ENCODE assay signal across 28 mouse cellular contexts in the genomic region with DNA sequence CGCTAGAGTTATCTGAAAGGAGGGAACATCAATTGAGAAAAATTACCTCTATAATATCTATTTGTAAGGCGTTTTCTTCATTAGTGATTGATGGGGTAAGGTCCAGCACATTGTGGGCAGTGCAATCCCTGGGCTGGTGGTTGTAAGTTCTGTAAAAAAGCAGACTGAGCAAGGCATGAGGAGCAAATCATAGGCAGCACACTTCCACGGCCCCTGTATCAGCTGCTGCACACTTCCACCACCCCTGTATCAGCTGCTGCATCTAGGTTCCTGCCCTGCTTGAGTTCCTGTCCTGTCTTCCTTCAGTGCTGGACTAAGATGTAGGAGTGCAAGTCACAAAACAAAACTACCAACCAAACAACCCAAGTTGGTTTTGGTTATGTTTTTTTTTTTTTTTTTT.
"Had no signal": no experiment of that assay in that cellular context is flagged by ENCODE, and none has a peak within 500 bp of the region (broad histone marks: within the 10 kb centered on the region; RNA-seq: fewer than 3 reads in every experiment).

No protein-coding gene starts in this region.

- H3K4me1 ChIP-seq: embryonic facial prominence, embryonic 10.5 days; embryonic facial prominence, embryonic 12.5 days; embryonic facial prominence, embryonic 13.5 days; embryonic facial prominence, embryonic 15.5 days; forebrain, embryonic 10.5 days; forebrain, embryonic 12.5 days; forebrain, embryonic 13.5 days; forebrain, embryonic 15.5 days had no signal

- H3K4me3 ChIP-seq: embryonic facial prominence, embryonic 10.5 days; embryonic facial prominence, embryonic 12.5 days; embryonic facial prominence, embryonic 13.5 days; embryonic facial prominence, embryonic 15.5 days; erythroblast, embryonic 14.5 days; forebrain, embryonic 10.5 days; forebrain, embryonic 12.5 days; forebrain, embryonic 13.5 days; forebrain, embryonic 15.5 days; gastrocnemius, adult 2 months; heart, adult 2 months had no signal

- DNase-seq: cerebellum, adult 2 months; cerebellum, adult 8-10 months; cerebellum, adult 9-10 months; cerebellum, postnatal 10 days; cerebellum, postnatal 14 days; cerebellum, postnatal 25 days; cerebellum, postnatal 36 days; embryo, embryonic 11 days; forebrain, postnatal 0 days; gastrocnemius, adult 2 months; gastrocnemius, postnatal 10 days; gastrocnemius, postnatal 14 days; gastrocnemius, postnatal 25 days; gastrocnemius, postnatal 36 days; heart, adult 11 months; heart, adult 18-20 months; heart, adult 2 months had no signal

- H3K9me3 ChIP-seq: embryonic facial prominence, embryonic 10.5 days; embryonic facial prominence, embryonic 12.5 days; embryonic facial prominence, embryonic 13.5 days; embryonic facial prominence, embryonic 15.5 days; forebrain, embryonic 10.5 days; forebrain, embryonic 12.5 days; forebrain, embryonic 13.5 days; forebrain, embryonic 15.5 days had no signal

- ATAC-seq: forebrain, embryonic 13.5 days; forebrain, embryonic 14.5 days; forebrain, embryonic 15.5 days; forebrain, embryonic 16.5 days; forebrain, postnatal 0 days had no signal

- H3K36me3 ChIP-seq: embryonic facial prominence, embryonic 10.5 days; embryonic facial prominence, embryonic 12.5 days; embryonic facial prominence, embryonic 13.5 days; embryonic facial prominence, embryonic 15.5 days; forebrain, embryonic 10.5 days; forebrain, embryonic 12.5 days; forebrain, embryonic 15.5 days had no signal

- H3K27me3 ChIP-seq: embryonic facial prominence, embryonic 12.5 days; embryonic facial prominence, embryonic 13.5 days; embryonic facial prominence, embryonic 15.5 days; forebrain, embryonic 12.5 days; forebrain, embryonic 13.5 days; forebrain, embryonic 15.5 days had no signal
